Mouse (Mus musculus) MEL (cell line): Measurements from ENCODE around the gene Plekhh3. TPM values are rescaled to one million over a fixed set of nuclear protein-coding genes. Genes with fewer than 3 reads are reported as not detected.

Source experiments
- DNase-seq: peaks from one replicate; pipeline ENCODE4 v3.0.0; 2011; ENCODE audit warnings: low read depth, low spot score
- H3K27ac ChIP-seq: 2 replicates; pipeline ENCODE4 v1.5.1; 2012; ENCODE audit warnings: low read depth, mild to moderate bottlenecking, control low read depth, low read length, moderate library complexity; ENCODE audit not compliant: control insufficient read depth
- H3K27me3 ChIP-seq, 2 experiments: fragments of 150-350 bp in 1 of 2; sonication (generic) in 1 of 2; 2 replicates each; pipeline ENCODE4 v1.6.1; 2012; ENCODE audit warnings: low read length in 2 of 2, mild to moderate bottlenecking in 2 of 2, improper control_type of control experiment in 1 of 2, moderate library complexity in 1 of 2; ENCODE audit not compliant: insufficient read depth in 2 of 2, control insufficient read depth in 1 of 2
- H3K36me3 ChIP-seq, 2 experiments: 2 replicates each; pipeline ENCODE4 v1.6.1; 2012 to 2014; ENCODE audit warnings: low read length in 2 of 2, improper control_type of control experiment in 1 of 2, inconsistent platforms in 1 of 2, mild to moderate bottlenecking in 1 of 2; ENCODE audit not compliant: insufficient read depth in 2 of 2, control insufficient read depth in 1 of 2
- H3K4me1 ChIP-seq, 2 experiments: fragments of 150-350 bp in 1 of 2; sonication (generic) in 1 of 2; 2 replicates each; pipeline ENCODE4 v1.6.1; 2012; ENCODE audit warnings: low read length in 2 of 2, improper control_type of control experiment in 1 of 2, mild to moderate bottlenecking in 1 of 2; ENCODE audit not compliant: insufficient read depth in 2 of 2, control insufficient read depth in 1 of 2
- H3K4me3 ChIP-seq, 2 experiments: fragments of 150-350 bp in 1 of 2; sonication (generic) in 1 of 2; 2 replicates each; pipeline ENCODE4 v1.5.1; 2012; ENCODE audit warnings: low read depth in 2 of 2, low read length in 2 of 2, mild to moderate bottlenecking in 2 of 2, moderate library complexity in 2 of 2, control low read depth in 1 of 2, improper control_type of control experiment in 1 of 2; ENCODE audit not compliant: control insufficient read depth in 1 of 2, insufficient read depth in 1 of 2
- H3K79me2 ChIP-seq: 2 replicates; pipeline ENCODE4 v1.6.1; 2012; ENCODE audit warnings: mild to moderate bottlenecking, low read length, moderate library complexity; ENCODE audit not compliant: control insufficient read depth, poor library complexity, insufficient read depth
- H3K9ac ChIP-seq: 2 replicates; pipeline ENCODE4 v1.6.1; 2012; ENCODE audit warnings: low read depth, mild to moderate bottlenecking, control low read depth, low read length, moderate library complexity; ENCODE audit not compliant: control insufficient read depth, poor library complexity, severe bottlenecking
- H3K9me3 ChIP-seq: fragments of 150-350 bp; sonication (generic); replicated peaks from 2 replicates; pipeline ENCODE4 v1.6.1; 2012; ENCODE audit warnings: mild to moderate bottlenecking, low read length, improper control_type of control experiment, moderate library complexity; ENCODE audit not compliant: insufficient read depth
- BHLHE40 ChIP-seq: IDR thresholded peaks from 2 replicates; pipeline ENCODE4 v1.6.1; 2012; ENCODE audit warnings: low read depth, mild to moderate bottlenecking, inconsistent platforms, low read length, improper control_type of control experiment, borderline replicate concordance
- CTCF ChIP-seq, 3 experiments: IDR thresholded peaks in 2 of 3; conservative IDR thresholded peaks in 1 of 3; 2 replicates each; pipeline ENCODE4 v1.5.1; 2011 to 2012; ENCODE audit warnings: low read length in 3 of 3, low read depth in 2 of 3, mild to moderate bottlenecking in 2 of 3, improper control_type of control experiment in 1 of 3, inconsistent platforms in 1 of 3, mixed read lengths in 1 of 3, moderate library complexity in 1 of 3; ENCODE audit not compliant: control insufficient read depth in 1 of 3, insufficient read depth in 1 of 3, poor library complexity in 1 of 3, severe bottlenecking in 1 of 3
- E2F4 ChIP-seq: IDR thresholded peaks from 2 replicates; pipeline ENCODE4 v1.6.1; 2011; ENCODE audit warnings: low read depth, low read length, improper control_type of control experiment, borderline replicate concordance
- ELF1 ChIP-seq: IDR thresholded peaks from 2 replicates; pipeline ENCODE4 v1.6.1; 2014; ENCODE audit warnings: low read depth, mild to moderate bottlenecking, inconsistent platforms, low read length, improper control_type of control experiment, moderate library complexity
- EP300 ChIP-seq, 2 experiments: IDR thresholded peaks; 2 replicates each; pipeline ENCODE4 v1.6.1; 2011; ENCODE audit warnings: improper control_type of control experiment in 2 of 2, low read length in 2 of 2, low read depth in 1 of 2, mild to moderate bottlenecking in 1 of 2
- ETS1 ChIP-seq: IDR thresholded peaks from 2 replicates; pipeline ENCODE4 v1.6.1; 2012; ENCODE audit warnings: low read depth, mild to moderate bottlenecking, inconsistent platforms, low read length, improper control_type of control experiment, moderate library complexity
- GABPA ChIP-seq: IDR thresholded peaks from 2 replicates; pipeline ENCODE4 v1.6.1; 2012; ENCODE audit warnings: low read depth, mild to moderate bottlenecking, inconsistent platforms, low read length, improper control_type of control experiment, moderate library complexity
- GATA1 ChIP-seq: IDR thresholded peaks from 2 replicates; pipeline ENCODE4 v1.6.1; 2011; ENCODE audit warnings: low read depth, low read length, improper control_type of control experiment
- HCFC1 ChIP-seq: IDR thresholded peaks from 2 replicates; pipeline ENCODE4 v1.6.1; 2012; ENCODE audit warnings: low read depth, mild to moderate bottlenecking, inconsistent platforms, low read length, improper control_type of control experiment, moderate library complexity
- JUND ChIP-seq: IDR thresholded peaks from 2 replicates; pipeline ENCODE4 v1.6.1; 2011; ENCODE audit warnings: low read depth, mild to moderate bottlenecking, improper control_type of control experiment, low read length
- KAT2A ChIP-seq: conservative IDR thresholded peaks from 2 replicates; pipeline ENCODE4 v1.6.1; 2012; ENCODE audit warnings: low read depth, low read length, improper control_type of control experiment, inconsistent platforms
- MAFK ChIP-seq: IDR thresholded peaks from 2 replicates; pipeline ENCODE4 v1.6.1; 2011; ENCODE audit warnings: low read depth, mild to moderate bottlenecking, low read length, improper control_type of control experiment, borderline replicate concordance
- MAZ ChIP-seq: IDR thresholded peaks from 2 replicates; pipeline ENCODE4 v1.6.1; 2012; ENCODE audit warnings: low read depth, mild to moderate bottlenecking, inconsistent platforms, low read length, improper control_type of control experiment
- MEF2A ChIP-seq: IDR thresholded peaks from 2 replicates; pipeline ENCODE4 v1.6.1; 2014; ENCODE audit warnings: low read depth, mild to moderate bottlenecking, inconsistent platforms, low read length, improper control_type of control experiment; ENCODE audit not compliant: poor library complexity, insufficient replicate concordance, severe bottlenecking; ENCODE audit errors: extremely low read depth
- MYB ChIP-seq: IDR thresholded peaks from 2 replicates; pipeline ENCODE4 v1.6.1; 2011; ENCODE audit warnings: mild to moderate bottlenecking, low read depth, low read length, improper control_type of control experiment
- NELFE ChIP-seq: IDR thresholded peaks from 2 replicates; pipeline ENCODE4 v1.6.1; 2011; ENCODE audit warnings: low read depth, low read length, improper control_type of control experiment
- POLR2A ChIP-seq, 2 experiments: IDR thresholded peaks; 2 replicates each; pipeline ENCODE4 v1.6.1; 2011 to 2012; ENCODE audit warnings: low read length in 2 of 2, mild to moderate bottlenecking in 2 of 2, control low read depth in 1 of 2, improper control_type of control experiment in 1 of 2, low read depth in 1 of 2, moderate library complexity in 1 of 2; ENCODE audit not compliant: control insufficient read depth in 1 of 2, insufficient read depth in 1 of 2, poor library complexity in 1 of 2
- POLR2AphosphoS2 ChIP-seq: IDR thresholded peaks from 2 replicates; pipeline ENCODE4 v1.6.1; 2011; ENCODE audit warnings: low read length, improper control_type of control experiment
- POLR2AphosphoS5 ChIP-seq: IDR thresholded peaks from 2 replicates; pipeline ENCODE4 v1.6.1; 2012; ENCODE audit warnings: low read depth, borderline replicate concordance, mild to moderate bottlenecking, inconsistent platforms, low read length, moderate library complexity, mixed read lengths
- TAL1 ChIP-seq: IDR thresholded peaks from 2 replicates; pipeline ENCODE4 v1.6.1; 2012; ENCODE audit warnings: mild to moderate bottlenecking, inconsistent platforms, low read length, moderate library complexity, mixed read lengths
- TBP ChIP-seq: IDR thresholded peaks from 2 replicates; pipeline ENCODE4 v1.8.0; 2011; ENCODE audit warnings: low read depth, low read length, improper control_type of control experiment
- TCF12 ChIP-seq: IDR thresholded peaks from 2 replicates; pipeline ENCODE4 v1.6.1; 2014; ENCODE audit warnings: low read depth, mild to moderate bottlenecking, inconsistent platforms, low read length, improper control_type of control experiment, moderate library complexity
- USF1 ChIP-seq: IDR thresholded peaks from 2 replicates; pipeline ENCODE4 v1.6.1; 2014; ENCODE audit warnings: low read depth, mild to moderate bottlenecking, inconsistent platforms, low read length, improper control_type of control experiment, moderate library complexity
- USF2 ChIP-seq, 2 experiments: IDR thresholded peaks; 2 replicates each; pipeline ENCODE4 v1.6.1; 2011 to 2012; ENCODE audit warnings: improper control_type of control experiment in 2 of 2, low read length in 2 of 2, borderline replicate concordance in 1 of 2, inconsistent platforms in 1 of 2, low read depth in 1 of 2, mild to moderate bottlenecking in 1 of 2; ENCODE audit not compliant: insufficient read depth in 1 of 2
- ZC3H11A ChIP-seq: IDR thresholded peaks from 2 replicates; pipeline ENCODE4 v1.6.1; 2012; ENCODE audit warnings: low read depth, mild to moderate bottlenecking, inconsistent platforms, low read length, improper control_type of control experiment
- ZKSCAN1 ChIP-seq: IDR thresholded peaks from 2 replicates; pipeline ENCODE4 v1.6.1; 2012; ENCODE audit warnings: low read depth, mild to moderate bottlenecking, inconsistent platforms, low read length, improper control_type of control experiment, moderate library complexity
- ZMIZ1 ChIP-seq: IDR thresholded peaks from 2 replicates; pipeline ENCODE4 v1.6.1; 2012; ENCODE audit warnings: low read depth, mild to moderate bottlenecking, inconsistent platforms, low read length, improper control_type of control experiment, moderate library complexity
- polyA plus RNA-seq, 2 experiments: library from polyadenylated mRNA; stranded (reverse) in 1 of 2; unstranded in 1 of 2; fragments of >175 nt in 1 of 2; fragments of >200 nt in 1 of 2; gene quantifications; 2 replicates each; pipeline versions ENCODE4 v1.2.1 to v1.2.4; 2012; ENCODE audit warnings: low replicate concordance in 2 of 2, low read depth in 1 of 2; ENCODE audit not compliant: insufficient read length in 2 of 2, insufficient read depth in 1 of 2, missing spikeins in 1 of 2
- total RNA-seq: library from RNA; depleted of rRNA; stranded (reverse); fragments of 300-350 nt; gene quantifications from 2 replicates; pipeline ENCODE4 v1.2.3, GENCODE M21; 2012

The Plekhh3 gene
- total and polyA plus RNA-seq, 3 experiments = 0.81 to 1.5 TPM; not detected in 1

GRCm38 (mm10) chr11:101130056-101130756 is 40.9 kb downstream of the Plekhh3 start:
- Histone ChIP-seq H3K4me3 (no peak overlapping the region), H3K4me1 (peaks cover 3 to 13% of the 10 kb centered on the region in 2 experiments; a peak in 3 of 4 replicates), H3K27me3 (no peaks in the 10 kb centered on the region), H3K36me3 (peaks cover 3 to 7% of the 10 kb centered on the region in 2 experiments; a peak in 3 of 4 replicates), H3K9ac (no peak overlapping the region), H3K79me2 (no peaks in the 10 kb centered on the region), H3K27ac (no peak overlapping the region), H3K9me3 (no peaks in the 10 kb centered on the region)
- TF ChIP-seq TBP (no peak), ETS1 (no peak), POLR2A (IDR thresholded peaks at IDR 0.05; ENCODE audit: control insufficient read depth in 1 of 2, insufficient read depth in 1 of 2, low read depth in 1 of 2, low read length in 2 of 2, poor library complexity in 1 of 2) (no peak), MEF2A (no peak), HCFC1 (no peak), MAFK (no peak), TAL1 (no peak), GABPA (no peak), POLR2AphosphoS5 (no peak), ZMIZ1 (no peak), BHLHE40 (no peak), E2F4 (no peak), GATA1 (no peak), EP300 (IDR thresholded peaks at IDR 0.05; ENCODE audit: low read depth in 1 of 2, low read length in 2 of 2) (no peak), USF1 (no peak)
- DNase-seq = no peak

DNA sequence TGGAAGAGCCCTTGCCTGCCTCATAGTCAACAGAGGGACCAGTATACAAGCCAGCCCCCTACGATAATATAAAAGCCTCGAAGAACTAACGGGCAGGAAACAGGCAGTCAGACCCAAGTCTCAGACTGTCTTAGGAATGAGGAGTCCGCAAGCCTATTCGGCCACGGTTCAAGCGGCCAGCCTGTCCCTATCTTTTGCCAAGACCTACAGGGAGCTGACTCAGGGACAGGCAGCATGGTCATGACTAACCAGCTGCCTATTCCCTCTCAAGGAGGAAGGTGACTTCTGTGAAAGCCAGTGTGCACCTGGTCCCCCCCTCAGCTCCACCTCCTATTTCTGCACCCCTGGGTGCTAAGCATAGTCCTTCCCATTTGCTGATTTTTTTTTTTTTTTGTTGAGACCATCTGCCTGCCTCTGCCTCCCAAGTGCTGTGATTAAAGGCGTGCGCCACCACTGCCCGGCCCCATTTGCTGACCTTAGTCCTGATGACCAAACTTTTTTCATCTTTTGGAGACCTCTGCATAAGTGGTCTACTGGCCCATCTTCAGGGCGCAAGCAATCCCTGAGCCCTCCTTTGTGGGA is 42.1 kb downstream of the Plekhh3 start:
- peaks cover 3 to 7% of the 10 kb centered on the region in 2 experiments; a peak in 3 of 4 replicates for H3K36me3 ChIP-seq
- no peak for DNase-seq

More for the DNA sequence above, 42.1 kb downstream of the Plekhh3 start:
- peaks cover 3 to 13% of the 10 kb centered on the region in 2 experiments; a peak in 3 of 4 replicates for H3K4me1 ChIP-seq
- H3K4me3 ChIP-seq = no peak overlapping the region
- no peaks in the 10 kb centered on the region for H3K9me3 ChIP-seq
- no peaks in the 10 kb centered on the region for H3K27me3 ChIP-seq
- H3K27ac ChIP-seq = no peak overlapping the region
- TF ChIP-seq KAT2A (no peak), TCF12 (no peak), GABPA (no peak), MEF2A (no peak), POLR2AphosphoS5 (no peak), POLR2AphosphoS2 (no peak), MAZ (no peak), JUND (no peak), CTCF (IDR thresholded peaks at IDR 0.05 in 2 of 3, conservative IDR thresholded peaks at IDR 0.05 in 1 of 3; ENCODE audit: control insufficient read depth in 1 of 3, insufficient read depth in 1 of 3, low read depth in 2 of 3, low read length in 3 of 3, poor library complexity in 1 of 3, severe bottlenecking in 1 of 3) (no peak), ZKSCAN1 (no peak), USF2 (IDR thresholded peaks at IDR 0.05; ENCODE audit: borderline replicate concordance in 1 of 2, insufficient read depth in 1 of 2, low read depth in 1 of 2, low read length in 2 of 2) (no peak), EP300 (IDR thresholded peaks at IDR 0.05; ENCODE audit: low read depth in 1 of 2, low read length in 2 of 2) (no peak), MYB (no peak), E2F4 (no peak), ZMIZ1 (no peak), ELF1 (no peak), MAFK (no peak), ZC3H11A (no peak), ETS1 (no peak), NELFE (no peak)
- H3K9ac ChIP-seq = no peak overlapping the region
- no peaks in the 10 kb centered on the region for H3K79me2 ChIP-seq
